Mouse (Mus musculus): ENCODE measurements at regions not wholly inside any gene's neighbourhood (a gene's known extent, or its start where the extent isn't known, plus 50 kb on each side); places are given as distances from the start of the nearest gene placed in this dataset.
A peak's percentile ranks its signal among the peaks of the same experiment; 100 is the strongest.

DNA sequence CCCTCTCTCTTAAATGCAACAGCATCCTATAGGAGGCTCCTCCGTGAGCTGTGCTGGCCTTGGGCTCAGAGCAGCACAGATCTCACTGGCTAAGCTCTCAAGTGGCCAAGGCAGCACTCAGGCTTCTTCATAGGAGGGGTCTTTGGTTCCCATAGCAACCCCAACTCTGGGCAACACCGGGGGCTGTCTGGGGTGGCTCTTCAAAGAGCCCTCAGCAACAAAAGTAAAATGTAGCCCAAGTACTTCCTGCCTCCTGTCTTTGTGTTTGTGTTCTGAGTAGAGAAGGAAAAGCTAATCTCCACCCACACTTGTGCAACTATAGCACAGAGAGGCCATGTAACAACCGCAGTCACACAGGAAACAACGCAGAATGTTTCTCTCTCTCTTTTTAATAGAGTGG lies 322.2 kb upstream of the Tbx3 start:
- peak; percentile 41 for DNase-seq (ENCODE audit: low read depth, low spot score)

DNA sequence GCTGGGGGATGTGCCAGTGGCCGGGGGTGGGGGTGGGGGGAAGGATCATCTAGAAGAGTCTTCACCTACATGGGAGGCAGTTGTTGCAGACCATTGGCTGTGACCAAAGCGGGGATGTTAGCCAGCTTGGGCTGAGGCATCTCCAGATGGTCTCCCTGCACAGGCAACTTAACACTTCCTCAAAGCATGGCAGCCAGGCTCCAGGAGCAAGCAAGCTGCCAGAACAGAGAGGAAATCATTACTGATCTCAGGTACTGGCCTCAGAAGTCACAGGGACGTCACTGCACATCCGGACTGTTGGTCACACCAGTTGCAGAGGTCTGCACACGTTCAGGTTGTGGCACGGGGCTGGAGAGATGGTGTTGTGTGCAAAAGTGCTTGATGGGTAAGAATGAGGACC lies 321.1 kb upstream of the Tbx3 start:
- DNase-seq (ENCODE audit: low read depth, low spot score) = peak; percentile 16

DNA sequence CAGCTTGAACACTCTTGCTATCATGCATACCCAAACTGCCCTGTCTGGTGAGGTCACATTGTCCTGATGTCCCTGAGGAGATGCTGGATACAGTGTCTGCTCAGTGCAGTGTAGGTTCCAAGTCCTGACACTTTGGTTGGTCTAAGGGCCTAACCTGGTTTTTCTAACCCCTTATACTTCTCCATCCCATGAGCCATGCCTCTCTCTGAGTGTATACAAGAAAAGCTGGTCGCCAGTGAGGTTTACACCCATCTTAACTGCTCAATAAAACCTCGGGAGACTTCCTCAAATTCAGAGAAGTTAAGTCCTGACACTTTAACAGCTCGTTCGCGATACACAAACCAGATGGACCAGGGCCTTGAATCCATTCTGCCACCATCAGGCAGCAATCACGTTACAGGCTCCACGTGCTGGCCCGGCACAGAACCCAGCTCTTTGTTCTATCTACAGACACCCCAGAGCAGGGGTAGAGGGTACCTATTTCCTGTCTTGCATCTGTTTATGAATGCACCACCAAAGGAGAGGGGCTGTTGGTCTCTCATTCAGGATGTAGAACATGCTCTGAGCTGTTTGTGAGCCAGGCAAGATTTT lies 320.0 kb upstream of the Tbx3 start:
- DNase-seq (ENCODE audit: low read depth, low spot score) = no peak

DNA sequence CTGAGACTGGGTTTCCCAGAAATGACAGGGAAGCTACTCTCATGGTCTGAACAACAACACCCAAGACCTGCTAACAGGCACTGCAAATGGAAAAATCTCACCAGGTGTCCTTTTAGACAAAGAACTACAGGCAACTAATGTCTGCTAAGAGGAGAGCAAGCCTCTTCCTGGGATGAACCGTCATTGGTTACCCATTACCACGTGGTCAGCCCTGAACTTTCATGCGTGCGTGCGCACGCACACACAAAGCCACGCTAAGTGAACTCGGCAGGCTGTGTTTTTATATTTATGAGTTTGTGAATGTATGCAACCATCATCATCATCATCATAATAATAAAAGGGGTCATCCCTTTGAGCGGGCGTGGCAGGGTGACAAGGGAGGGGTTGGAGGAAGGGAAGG lies 315.0 kb upstream of the Tbx3 start:
- DNase-seq (ENCODE audit: low read depth, low spot score) = no peak

DNA sequence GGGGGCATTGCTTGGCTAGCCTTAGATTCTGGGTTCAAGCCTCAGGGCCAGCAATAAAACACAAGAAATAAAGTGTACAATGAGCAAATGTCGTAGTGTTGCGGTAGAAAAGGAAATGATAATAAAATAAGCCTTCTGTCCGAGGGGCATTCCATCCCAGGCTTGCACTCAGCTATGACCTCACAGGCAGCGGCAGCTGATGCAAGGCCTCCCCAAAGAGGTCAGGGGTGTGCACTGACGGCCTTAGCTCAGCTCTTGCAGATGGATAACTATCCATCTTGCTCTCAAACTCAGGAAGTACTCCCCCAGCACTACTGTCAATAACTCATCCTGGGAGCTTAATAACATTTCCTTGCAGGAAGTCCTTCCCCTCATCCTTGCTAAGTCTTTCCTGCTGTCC lies 314.4 kb upstream of the Tbx3 start:
- no peak for DNase-seq (ENCODE audit: low read depth, low spot score)

DNA sequence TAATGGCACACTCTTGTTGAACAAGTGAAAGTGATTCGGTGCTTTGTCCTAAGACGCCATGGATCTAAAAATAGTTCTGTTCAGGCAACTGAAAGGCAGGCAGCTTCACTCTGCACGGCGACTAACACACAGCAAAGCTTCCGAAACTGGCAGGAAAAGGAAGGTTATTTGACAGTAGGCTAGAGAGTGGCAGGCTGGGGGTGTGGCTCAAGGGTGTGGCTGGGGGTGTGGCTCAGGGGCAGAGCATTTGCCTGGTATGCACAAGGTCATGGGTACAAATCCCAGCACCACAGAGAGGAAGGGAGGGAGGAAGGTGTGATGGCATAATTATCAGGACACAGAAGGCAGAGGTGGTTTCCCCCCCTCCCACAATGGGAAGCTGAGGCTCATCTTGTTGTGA lies 310.8 kb upstream of the Tbx3 start:
- DNase-seq (ENCODE audit: low read depth, low spot score) = peak; percentile 31

DNA sequence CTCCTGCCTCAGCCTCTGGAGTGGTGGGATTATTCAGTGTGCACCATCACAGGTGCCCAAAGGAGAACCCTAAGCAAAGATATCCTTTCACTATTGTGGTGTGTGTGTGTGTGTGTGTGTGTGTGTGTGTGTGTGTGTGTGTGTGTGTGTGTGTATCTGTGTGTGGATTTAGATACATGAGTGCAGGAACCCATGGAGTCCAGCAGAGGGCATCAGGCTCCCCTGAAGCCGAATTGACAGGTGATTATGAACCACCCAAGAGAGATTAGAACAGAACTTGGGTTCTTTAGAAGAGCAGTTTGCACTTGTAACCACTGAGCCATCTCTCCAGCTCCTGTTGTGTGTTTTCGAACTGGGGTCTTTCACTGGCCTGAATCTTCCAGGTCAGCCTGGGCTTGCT lies 310.1 kb upstream of the Tbx3 start:
- no peak for DNase-seq (ENCODE audit: low read depth, low spot score)

DNA sequence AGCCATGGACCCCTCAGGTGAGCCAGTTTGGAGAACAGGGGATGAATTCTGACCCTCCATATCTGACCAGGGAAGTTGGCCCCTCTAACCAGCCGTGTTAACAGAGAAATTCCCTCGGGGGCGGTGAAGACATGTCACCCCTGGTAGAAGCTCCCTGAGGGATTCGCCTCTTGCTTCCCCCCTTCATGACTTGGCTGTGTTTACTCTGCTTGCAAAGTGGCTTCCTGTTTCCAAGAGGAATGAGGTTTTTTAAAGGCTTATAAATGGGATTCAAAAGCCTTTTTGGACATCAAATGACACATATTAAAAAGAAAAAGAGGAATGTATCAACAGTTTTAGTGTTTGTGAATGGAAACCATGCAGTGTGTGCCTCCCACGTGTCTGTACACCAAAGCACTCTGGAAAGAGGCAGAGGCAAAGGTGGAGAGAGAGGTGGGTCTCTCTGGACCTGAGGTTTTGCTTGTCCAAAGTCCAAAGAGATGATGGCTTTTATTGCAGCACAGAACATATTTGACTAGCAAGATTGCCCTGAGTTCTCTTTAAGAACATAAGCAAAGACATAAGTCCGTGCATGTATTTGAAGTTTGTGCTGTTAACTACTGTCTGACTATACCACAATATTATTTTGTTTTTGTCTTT lies 308.9 kb upstream of the Tbx3 start:
- DNase-seq (ENCODE audit: low read depth, low spot score) = no peak

DNA sequence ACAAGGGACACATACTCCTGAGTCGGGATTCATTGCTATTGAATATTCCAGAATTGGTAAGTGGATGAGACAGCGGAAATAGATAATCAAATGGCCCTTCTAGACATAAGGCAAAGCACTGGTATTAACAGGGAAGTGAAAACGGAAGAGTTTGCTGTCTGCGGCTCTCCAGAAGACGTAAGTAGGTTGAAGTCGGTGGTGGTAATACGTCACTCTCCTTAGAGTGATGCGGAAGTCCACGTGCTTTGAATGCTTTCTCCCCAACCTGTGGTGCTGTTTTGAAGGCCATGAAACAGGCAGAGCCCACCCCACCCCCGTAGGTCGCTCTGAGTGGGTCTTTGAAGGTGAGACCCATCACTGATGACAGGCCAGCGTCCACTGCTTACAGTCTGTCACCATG lies 308.0 kb upstream of the Tbx3 start:
- peak; percentile 17 for DNase-seq (ENCODE audit: low read depth, low spot score)

DNA sequence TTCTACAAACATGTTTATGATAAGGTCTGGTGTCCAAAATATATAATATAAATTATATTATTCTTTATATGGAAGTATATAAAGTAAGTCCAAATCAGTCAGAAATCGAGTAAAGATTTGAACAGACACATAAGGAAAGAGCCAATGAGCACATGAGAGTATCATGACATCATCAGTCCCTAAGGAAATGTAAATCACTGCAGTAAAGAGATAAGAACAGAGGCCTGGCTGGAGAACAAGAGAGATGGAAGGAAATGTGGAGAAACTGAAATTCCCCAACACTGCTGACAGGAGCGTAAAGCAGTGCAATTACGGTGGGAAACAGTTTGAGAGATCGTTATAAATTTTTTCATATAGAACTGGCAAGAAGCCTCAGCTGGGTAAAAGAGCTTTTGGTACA lies 306.2 kb upstream of the Tbx3 start:
- DNase-seq (ENCODE audit: low read depth, low spot score) = peak; percentile 15

DNA sequence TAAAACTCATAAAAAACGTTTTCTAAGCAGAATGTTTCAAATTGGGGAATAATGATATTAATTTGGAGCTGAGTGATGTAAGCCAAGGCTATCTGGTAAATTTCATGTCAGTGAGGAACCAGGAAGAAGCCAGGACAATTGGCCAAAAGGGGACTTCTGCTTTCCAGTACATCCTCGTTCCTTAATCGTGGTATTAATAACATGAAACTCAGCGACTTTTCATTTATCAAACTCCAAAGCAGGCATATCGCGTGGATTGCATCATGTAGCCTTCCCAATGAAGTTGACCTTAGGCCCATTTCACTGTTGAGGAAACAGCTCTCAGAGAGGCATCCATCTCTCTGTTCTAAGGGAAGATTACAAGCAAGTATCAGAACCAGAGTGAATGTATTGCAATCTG lies 305.3 kb upstream of the Tbx3 start:
- no peak for DNase-seq (ENCODE audit: low read depth, low spot score)

DNA sequence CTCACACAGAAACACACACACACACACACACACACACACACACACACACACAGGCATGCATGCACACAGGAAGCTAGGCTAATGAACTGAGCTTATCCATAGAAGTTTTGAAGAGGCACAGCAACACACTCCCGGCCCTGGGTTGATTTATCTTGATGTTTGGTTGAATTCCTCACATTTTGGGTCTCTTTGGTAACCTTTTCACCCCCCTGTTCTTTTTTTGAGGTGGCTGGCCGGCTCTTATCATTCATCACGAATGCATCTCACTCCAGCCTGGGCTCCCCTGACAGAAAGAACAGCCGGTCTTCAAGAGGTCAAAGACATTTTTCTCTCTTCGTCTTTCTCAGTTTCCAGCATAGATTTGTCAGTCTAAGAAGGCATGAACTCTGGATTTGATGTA lies 304.2 kb upstream of the Tbx3 start:
- no peak for DNase-seq (ENCODE audit: low read depth, low spot score)

DNA sequence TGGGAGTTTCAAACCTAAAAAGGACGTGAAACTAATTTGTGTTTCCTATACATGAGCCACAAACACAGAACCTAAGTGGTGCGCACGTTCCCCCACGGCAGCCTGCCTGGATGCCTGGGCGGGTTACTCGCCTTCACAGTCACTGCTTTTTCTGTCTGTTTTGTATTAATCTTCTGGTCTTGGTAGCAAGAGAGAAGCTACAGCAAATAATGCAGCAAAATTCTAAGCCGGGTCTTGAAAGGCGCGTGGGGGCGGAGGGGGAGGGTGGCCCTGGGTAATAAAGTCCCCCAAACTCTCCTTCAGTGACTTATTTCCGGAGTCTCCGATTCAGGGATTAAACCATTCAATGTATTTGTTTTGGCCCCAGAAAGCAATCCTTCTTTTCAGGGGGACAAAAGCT lies 300.0 kb upstream of the Tbx3 start:
- DNase-seq (ENCODE audit: low read depth, low spot score) = no peak

DNA sequence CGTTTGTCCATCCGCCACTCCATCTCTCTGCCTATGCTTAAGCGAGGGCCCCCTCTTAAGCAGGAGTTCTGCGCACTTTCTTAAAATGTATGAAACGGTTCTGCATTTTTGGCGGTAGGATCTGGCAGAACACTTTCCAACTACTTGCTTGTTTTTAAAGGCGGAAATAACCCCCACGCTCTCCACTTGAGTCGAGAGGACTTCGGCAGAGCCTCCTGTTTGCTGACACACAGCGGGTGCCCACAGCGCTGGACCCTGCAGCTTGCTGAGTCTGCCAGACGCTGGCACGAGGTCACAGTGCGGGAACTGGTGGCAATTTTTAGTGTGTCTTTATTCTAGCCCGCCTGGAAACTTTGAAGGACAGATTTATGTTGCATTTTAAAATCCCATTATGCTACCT lies 299.5 kb upstream of the Tbx3 start:
- no peak for DNase-seq (ENCODE audit: low read depth, low spot score)

DNA sequence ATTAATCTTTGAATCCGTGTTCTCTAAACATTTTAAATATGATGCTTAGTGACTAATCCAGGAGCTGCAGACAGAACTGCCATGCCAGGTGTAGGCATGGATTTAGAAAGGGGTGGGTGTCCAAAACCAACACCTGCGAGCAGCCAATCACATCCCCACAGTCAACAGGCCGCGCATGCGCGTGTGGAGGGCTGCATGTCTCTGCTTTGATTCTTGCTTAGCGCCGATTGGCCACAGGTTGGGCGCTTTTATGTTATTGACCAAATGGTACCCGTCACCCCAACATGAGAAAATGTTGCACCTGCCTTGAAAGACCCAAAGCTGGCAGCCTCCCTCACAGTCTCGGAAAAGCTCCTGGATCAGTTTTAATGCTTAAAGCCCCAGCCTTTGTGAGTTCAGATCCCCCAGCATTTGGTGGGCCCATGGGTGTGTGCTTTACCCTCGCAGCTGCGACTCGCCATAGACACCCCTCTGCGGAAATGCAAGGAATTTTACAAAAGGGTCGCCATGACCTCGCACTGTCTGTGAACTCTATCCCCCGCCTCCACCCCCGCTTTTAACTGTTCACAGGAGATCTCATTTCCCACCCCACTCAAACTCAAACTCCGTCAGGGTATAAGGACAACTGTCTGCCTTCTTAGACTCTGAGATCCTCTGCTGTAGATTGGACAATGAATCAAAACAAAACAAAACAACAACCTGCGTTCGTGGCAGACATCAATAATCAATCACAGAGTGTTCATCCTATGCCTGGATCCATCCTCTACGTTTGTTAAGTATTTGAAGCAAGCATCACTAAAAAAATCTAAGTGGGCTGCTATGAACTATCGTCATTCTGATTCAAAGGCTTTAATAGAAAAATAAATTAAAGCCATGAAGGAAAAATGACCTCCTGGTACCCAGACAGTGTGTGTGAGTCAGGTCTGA lies 296.4 kb upstream of the Tbx3 start:
- DNase-seq (ENCODE audit: low read depth, low spot score) = no peak

DNA sequence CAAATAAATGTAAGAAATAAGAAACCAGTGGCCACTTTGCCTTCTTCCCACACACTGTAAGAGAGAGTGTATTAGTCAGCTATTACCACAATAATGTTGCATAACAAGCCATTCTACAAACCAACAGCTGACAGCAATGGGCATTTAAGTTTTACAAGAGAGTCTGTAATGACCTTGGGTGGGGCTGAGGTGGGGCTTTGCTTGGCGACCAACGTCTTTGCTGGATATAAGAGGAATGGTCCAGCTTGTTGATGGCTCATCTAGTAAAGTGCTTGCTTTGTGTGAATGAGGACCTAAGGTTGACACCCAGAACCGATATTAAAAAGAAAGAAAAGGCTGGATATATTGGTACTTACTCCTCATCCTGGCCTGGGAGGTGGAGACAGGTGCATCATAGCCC lies 295.6 kb upstream of the Tbx3 start:
- DNase-seq (ENCODE audit: low read depth, low spot score) = no peak

DNA sequence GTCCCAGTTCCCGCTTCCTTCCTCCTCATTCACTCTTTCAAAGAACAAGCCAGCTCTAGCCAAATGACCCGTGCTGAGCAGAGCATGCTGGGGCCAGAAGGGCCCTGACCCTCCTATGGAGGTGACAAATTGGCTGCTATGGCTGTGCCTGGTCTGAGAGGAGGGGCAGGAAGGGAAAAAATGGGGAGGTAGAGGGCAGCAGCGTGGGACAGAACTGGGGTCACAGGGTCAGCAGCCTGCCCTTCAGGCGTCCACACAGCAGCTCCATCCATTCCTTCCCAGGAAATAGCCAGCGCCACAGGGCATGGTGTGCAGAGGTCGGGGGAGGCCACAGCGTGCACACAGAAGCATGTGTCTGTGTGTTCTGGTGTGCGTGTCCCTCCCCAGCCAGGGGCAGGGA lies 292.2 kb upstream of the Tbx3 start:
- no peak for DNase-seq (ENCODE audit: low read depth, low spot score)

DNA sequence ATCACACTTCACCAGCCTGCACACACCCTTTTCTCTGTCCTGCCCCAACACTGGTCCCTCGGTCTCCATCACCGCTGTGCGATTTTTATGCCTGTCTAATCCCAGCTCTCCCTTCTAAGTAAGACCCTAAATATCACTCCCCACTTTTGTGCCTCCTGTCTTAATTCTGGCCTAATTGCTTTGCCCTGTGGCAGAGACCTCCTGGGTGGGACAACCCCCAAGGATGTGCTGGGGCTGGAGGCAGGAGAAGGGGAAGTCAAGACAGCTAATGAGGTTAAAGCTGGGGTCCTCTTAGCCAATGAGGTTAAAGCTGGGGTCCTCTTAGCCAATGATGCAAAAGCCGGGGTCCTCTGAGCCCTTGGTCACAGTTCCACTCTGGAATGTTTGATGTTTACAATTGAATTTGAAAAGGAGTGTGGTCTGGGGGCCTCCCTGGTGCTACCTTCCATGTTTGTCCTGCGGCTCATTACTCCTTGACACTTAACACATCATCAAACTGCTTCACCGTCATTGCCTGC lies 290.5 kb upstream of the Tbx3 start:
- DNase-seq (ENCODE audit: low read depth, low spot score) = no peak

DNA sequence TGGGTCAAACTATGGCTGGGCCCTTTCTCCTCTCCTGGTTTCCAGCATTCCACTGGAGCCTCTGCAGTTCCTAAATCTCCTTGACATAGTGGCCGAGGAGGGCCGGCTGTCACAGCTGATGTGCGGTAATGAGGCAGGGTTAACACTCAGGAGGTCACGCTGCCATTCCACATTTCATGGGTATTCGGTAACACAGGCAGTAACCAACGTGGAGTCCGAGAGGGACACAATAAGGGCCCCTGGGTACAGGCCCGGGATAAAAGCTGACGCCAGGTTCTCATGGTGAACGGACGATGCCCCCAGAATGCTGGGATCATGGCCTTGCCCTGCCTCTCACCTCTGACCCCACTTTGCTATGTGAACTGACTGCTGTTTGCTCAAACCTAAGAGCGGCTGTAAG lies 289.0 kb upstream of the Tbx3 start:
- DNase-seq (ENCODE audit: low read depth, low spot score) = no peak

DNA sequence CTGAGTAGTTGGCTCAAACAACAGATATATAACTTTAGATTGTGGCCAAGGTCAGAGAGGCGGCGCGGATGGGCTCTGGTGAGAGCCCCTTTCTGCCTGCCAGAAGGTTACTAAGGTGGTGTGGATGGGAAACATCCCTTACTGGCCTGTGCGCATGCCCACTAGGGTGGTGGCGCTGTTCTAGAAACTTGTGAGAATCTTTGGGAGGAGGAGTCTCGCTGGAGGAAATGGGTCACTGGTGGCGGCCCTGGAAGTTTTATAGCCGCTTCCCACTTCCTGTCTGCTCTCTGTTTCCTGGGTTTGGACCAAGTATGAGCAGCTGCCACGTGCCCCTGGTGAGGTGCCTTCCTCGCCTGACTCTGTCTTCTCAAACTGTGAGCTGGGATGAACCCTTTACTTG lies 285.0 kb upstream of the Tbx3 start:
- no peak for DNase-seq (ENCODE audit: low read depth, low spot score)

DNA sequence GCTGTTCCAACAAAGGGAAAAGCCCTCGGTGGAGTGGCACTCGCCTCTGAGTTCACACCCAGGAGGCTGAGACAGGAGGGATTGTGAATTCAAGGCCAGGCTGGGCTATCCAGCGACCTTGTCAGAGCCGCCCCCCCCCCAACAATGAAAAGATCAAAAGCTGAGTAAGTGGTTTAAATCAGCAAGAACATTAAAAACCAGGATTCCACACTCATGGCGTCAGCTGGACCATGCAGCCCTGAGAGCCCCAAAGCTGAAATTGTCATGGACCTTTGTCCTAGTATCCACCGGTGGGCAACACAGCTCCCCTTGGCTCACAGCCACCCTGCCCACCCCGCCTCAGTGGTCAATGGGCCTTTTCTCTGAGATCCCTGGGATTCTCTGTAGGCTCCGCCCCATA lies 283.6 kb upstream of the Tbx3 start:
- no peak for DNase-seq (ENCODE audit: low read depth, low spot score)

DNA sequence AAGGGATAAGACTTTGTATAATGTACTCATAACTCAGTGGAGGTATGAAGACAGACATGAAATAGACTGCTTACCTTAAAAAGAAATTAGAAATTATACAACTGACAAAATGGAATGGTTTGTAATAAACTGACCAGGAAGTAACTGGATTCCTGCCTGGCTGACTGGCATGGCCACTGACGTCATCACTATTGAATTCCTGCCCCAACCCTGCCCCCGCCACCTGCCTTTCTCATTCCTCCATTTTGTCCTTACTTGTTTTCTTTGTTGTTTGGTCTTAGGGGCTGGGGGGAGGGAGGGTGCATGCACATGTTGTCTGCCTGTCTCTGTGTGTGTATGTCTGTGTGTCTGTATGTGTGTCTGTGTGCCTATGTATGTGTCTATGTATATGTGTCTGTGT lies 283.2 kb upstream of the Tbx3 start:
- no peak for DNase-seq (ENCODE audit: low read depth, low spot score)

DNA sequence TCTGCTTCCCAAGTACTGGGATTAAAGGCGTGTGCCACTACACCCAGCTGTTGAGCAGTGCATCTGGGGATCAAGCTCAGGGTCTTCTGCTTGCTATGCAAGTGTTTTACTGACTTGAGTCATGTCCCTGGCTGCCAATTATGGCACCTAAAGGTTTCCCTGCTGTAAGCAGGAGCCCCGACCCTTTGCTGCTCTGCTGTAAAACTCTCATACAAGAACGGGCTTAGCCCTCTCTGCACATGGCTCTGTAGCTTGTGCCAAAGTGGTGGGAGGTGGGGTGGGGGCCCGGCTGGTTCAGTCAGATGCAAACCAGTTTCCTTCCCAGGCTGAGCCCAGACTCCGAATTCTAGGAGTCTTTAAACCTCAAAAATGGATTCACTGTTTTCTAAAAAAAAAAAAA lies 281.6 kb upstream of the Tbx3 start:
- DNase-seq (ENCODE audit: low read depth, low spot score) = no peak
